Comparison of ENCODE assay signal across 9 mouse cellular contexts in genomic region chr5:29894606-29895595, GRCm38 (mm10).
DNase-seq lines count a peak whose midpoint lies in the region; ATAC-seq lines count a peak whose summit lies in the region.
"Had no signal": no experiment of that assay in that cellular context is flagged by ENCODE, and none has a peak within 500 bp of the region (broad histone marks: within the 10 kb centered on the region; RNA-seq: fewer than 3 reads in every experiment).

No protein-coding gene starts in this region.

- no peaks in the 10 kb centered on the region for H3K36me3 ChIP-seq in midbrain, embryonic 10.5 days

- H3K9me3 ChIP-seq in midbrain, embryonic 10.5 days (replicated peaks): no peaks in the 10 kb centered on the region

- peaks cover 3% of the 10 kb centered on the region; the same call in 1 of the 2 replicates for H3K4me1 ChIP-seq in brown adipose tissue, adult 24 weeks (ENCODE audit: control insufficient read depth, insufficient read depth, insufficient read length, low read length)
- peaks cover 12% of the 10 kb centered on the region for H3K4me1 ChIP-seq in midbrain, embryonic 10.5 days

- H3K4me3 ChIP-seq in brown adipose tissue, adult 24 weeks (ENCODE audit: insufficient read depth, low read depth, low read length): no peak overlapping the region
- no peak overlapping the region for H3K4me3 ChIP-seq in midbrain, embryonic 10.5 days

- peak overlapping the region; percentile 51 for H3K27ac ChIP-seq in brown adipose tissue, adult 24 weeks (replicated peaks; ENCODE audit: low read depth, low read length)
- H3K27ac ChIP-seq in midbrain, embryonic 10.5 days (replicated peaks): peak overlapping the region; percentile 49
- H3K27ac ChIP-seq: macrophage had no signal

- no peak for ATAC-seq in megakaryocyte progenitor cell, adult 5-6 weeks (replicated peaks; ENCODE audit: poor library complexity)

- DNase-seq in forelimb bud, embryonic 11.5 days (ENCODE audit: low read depth, low spot score): peak; percentile 34
- peak; percentile 46 for DNase-seq in induced T-regulatory cell, adult 2 months (ENCODE audit: low read depth)
- peak; percentile 13 for DNase-seq in midbrain, embryonic 10.5 days (ENCODE audit: low spot score)
- DNase-seq in frontal cortex, adult 2 months (ENCODE audit: extremely low spot score in 1 of 2, low spot score in 1 of 2): no peak
- DNase-seq in T-cell, adult 2 months (ENCODE audit: low spot score): no peak
- no peak for DNase-seq in right cerebral cortex, postnatal 10 days (ENCODE audit: low spot score in 2 of 2)

- 49% methylated on average over 9 of the region's 9 CpGs for WGBS in midbrain, embryonic 10.5 days

- no peaks in the 10 kb centered on the region for H3K27me3 ChIP-seq in midbrain, embryonic 10.5 days (ENCODE audit: low read depth, poor library complexity, severe bottlenecking)

Comparison
In these comparisons a context has a peak if more than half of its experiments do, and no peak if none do; other contexts are left out.
1. DNase-seq: peak in forelimb bud, embryonic 11.5 days (single experiment), induced T-regulatory cell, adult 2 months (single experiment) and midbrain, embryonic 10.5 days (single experiment); none in frontal cortex, adult 2 months (0 of 2), T-cell, adult 2 months (single experiment) and right cerebral cortex, postnatal 10 days (0 of 2).